Mouse (Mus musculus) liver, embryonic 16.5 days (tissue): ENCODE results near the gene Elmo3. TPM values are rescaled to one million over a fixed set of nuclear protein-coding genes. Genes with fewer than 3 reads are reported as not detected.
A peak's percentile ranks its signal among the peaks of the same experiment; 100 is the strongest.

Source experiments
- ATAC-seq: fragments of 200-750 bp; cut with Nextera tagmentation; 2 replicates; pipeline ENCODE4 v1.8.0; 2017; ENCODE audit warnings: low read depth, mild to moderate bottlenecking, moderate number of reproducible peaks, moderate library complexity
- H3K27ac ChIP-seq: fragments of 300-500 bp; sonication (generic); 2 replicates; pipeline ENCODE4 v1.5.1; 2014; ENCODE audit warnings: mild to moderate bottlenecking, low read length
- H3K27me3 ChIP-seq: fragments of 300-500 bp; sonication (generic); 2 replicates; pipeline ENCODE4 v1.6.1; 2014; ENCODE audit warnings: low read depth, low read length, mixed read lengths; ENCODE audit not compliant: control insufficient read depth, insufficient read depth
- H3K36me3 ChIP-seq: fragments of 300-500 bp; sonication (generic); 2 replicates; pipeline ENCODE4 v1.6.1; 2014; ENCODE audit warnings: mild to moderate bottlenecking; ENCODE audit not compliant: control insufficient read depth, insufficient read depth
- H3K4me1 ChIP-seq: fragments of 300-500 bp; sonication (generic); 2 replicates; pipeline ENCODE4 v1.6.1; 2014; ENCODE audit warnings: low read depth, low read length, mixed read lengths; ENCODE audit not compliant: control insufficient read depth
- H3K4me2 ChIP-seq: fragments of 300-500 bp; sonication (generic); 2 replicates; pipeline ENCODE4 v1.6.1; 2014; ENCODE audit warnings: low read depth, low read length, mixed read lengths
- H3K4me3 ChIP-seq: fragments of 300-500 bp; sonication (generic); 2 replicates; pipeline ENCODE4 v1.5.1; 2014; ENCODE audit warnings: low read depth, mild to moderate bottlenecking, low read length
- H3K9ac ChIP-seq: fragments of 300-500 bp; sonication (generic); 2 replicates; pipeline ENCODE4 v1.6.1; 2014; ENCODE audit warnings: low read depth, low read length
- H3K9me3 ChIP-seq: fragments of 300-500 bp; sonication (generic); replicated peaks from 2 replicates; pipeline ENCODE4 v1.6.1; 2016; ENCODE audit warnings: low read length; ENCODE audit not compliant: control insufficient read depth
- WGBS: fragments of 180-500 bp; shearing (Covaris S2); extraction: QIAGEN DNeasy Blood & Tissue Kit; methylation state at CpG from one replicate; pipeline ENCODE4 v1.1.7; 2014; ENCODE audit not compliant: insufficient replicate concordance; 5-methylcytosine and 5-hydroxymethylcytosine counted together
- polyA plus RNA-seq: library from polyadenylated mRNA; unstranded; fragments of >200 nt; fragmentation: Nextera tagmentation; extraction: Ambion mirVana; gene quantifications from 2 replicates; pipeline ENCODE4 v1.2.1, GENCODE M21; 2015

Gene Elmo3
- polyA plus RNA-seq, 1 experiment from 2014 or later = 5.3 TPM

DNA sequence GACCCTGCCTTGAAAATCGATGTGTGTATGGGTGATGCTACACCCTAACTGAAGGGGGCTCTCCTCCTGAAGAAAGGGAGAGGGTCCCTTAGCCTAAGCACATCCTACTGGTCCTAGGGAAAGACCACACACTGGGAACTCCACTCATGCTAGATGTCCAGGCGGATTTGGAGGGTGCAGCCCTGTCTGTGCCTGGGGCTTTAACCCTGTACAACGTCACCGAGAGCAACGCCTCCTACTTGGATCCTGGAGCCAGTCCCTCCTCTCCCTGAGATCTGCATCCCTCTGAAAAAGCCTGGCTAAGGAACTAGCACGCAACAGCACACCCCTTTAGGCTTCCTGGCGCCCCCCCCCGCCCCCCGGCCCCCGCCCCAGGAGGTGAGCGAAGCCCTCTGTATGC, 30.0 kb upstream of the Elmo3 start:
- no peaks in the 10 kb centered on the region for H3K9me3 ChIP-seq
- no peak for ATAC-seq
- WGBS = 8% methylated on average over 11 of the region's 11 CpGs
- peaks cover 96% of the 10 kb centered on the region for H3K27me3 ChIP-seq
- H3K4me2 ChIP-seq = no peak overlapping the region
- H3K9ac ChIP-seq = no peak overlapping the region
- no peak overlapping the region for H3K27ac ChIP-seq
- no peaks in the 10 kb centered on the region for H3K36me3 ChIP-seq
- H3K4me1 ChIP-seq = peaks cover 17% of the 10 kb centered on the region
- H3K4me3 ChIP-seq = no peak overlapping the region

DNA sequence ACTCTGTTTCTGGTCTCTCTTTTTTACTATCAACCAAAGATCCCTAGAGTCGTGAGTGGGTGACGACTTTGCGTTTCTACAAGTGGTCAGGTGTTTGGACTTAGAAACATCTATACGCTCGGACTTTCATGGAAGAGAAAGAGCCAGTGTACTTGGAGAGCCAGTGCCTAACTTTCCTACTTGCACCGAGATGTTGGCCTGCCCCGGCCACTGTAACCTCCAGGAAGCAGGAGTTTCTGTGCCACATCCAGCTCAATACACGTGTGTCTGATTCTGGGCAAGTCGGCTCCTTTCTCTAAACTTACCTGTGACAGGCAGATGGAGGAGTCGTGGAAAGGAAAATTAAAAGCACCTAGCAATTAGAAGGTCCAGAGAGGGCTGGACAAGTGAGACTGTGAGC, 29.6 kb upstream of the Elmo3 start, which contains the start of gene Nol3:
Gene Nol3, plus strand, starts transcription at position 301 of the 400 bp plus-strand sequence.
- Histone ChIP-seq H3K4me3 (peak within 1 kb of the TSS; percentile 40), H3K27ac (no peak within 1 kb of the TSS), H3K36me3 (no peaks in the 10 kb centered on the region), H3K4me2 (peak within 1 kb of the TSS; percentile 51), H3K9me3 (no peaks in the 10 kb centered on the region), H3K9ac (no peak within 1 kb of the TSS), H3K27me3 (peaks cover 94% of the 10 kb centered on the region), H3K4me1 (peaks cover 15% of the 10 kb centered on the region)
- no peak for ATAC-seq
- WGBS = 7% methylated on average over 10 of the region's 10 CpGs

DNA sequence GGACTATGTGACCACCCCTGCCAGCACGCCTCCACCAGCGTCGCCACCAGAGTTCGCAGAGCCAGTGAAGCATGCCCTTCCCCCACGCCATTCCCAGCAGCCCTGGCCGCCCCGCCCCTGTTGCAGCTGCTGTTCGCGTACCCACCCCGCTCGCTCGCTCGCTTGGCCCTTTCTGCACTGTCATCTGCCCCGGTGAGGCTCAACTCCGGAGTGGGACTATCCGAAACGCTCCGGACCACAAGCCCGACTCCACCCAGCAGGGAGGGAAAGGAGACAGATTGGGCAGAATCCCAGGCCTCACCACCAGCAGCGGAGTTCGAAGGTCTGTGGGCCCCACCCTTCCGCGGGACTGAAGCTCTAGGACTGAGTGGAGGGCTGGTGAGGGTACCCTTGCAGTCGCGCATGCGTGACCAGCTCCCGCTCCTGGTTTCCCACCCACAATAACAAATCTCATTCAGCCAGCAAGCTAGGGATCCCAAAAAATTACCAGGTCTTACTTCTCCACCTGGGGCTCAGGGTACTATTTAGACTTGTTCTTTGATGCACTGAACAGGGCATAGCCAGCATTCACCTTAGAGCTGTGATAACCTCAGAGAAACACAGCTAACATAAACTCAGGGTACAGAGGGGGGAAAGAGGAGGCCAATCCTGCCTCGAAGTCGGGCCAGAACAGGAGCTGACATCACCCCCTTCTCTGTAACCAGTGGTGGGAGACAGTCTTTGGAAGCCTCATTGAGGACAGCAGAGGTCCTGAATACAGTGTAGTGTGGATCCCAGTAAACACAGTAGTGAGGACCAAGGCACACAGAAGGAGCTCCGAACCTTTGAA, 28.9 kb upstream of the Elmo3 start:
- Histone ChIP-seq H3K4me1 (peaks cover 15% of the 10 kb centered on the region), H3K9me3 (no peaks in the 10 kb centered on the region), H3K36me3 (no peaks in the 10 kb centered on the region), H3K9ac (no peak overlapping the region), H3K27me3 (peaks cover 88% of the 10 kb centered on the region), H3K27ac (no peak overlapping the region), H3K4me2 (peak overlapping the region; percentile 51), H3K4me3 (peak overlapping the region; percentile 40)
- WGBS = 4% methylated on average over 29 of the region's 30 CpGs
- ATAC-seq = peak; percentile 56

DNA sequence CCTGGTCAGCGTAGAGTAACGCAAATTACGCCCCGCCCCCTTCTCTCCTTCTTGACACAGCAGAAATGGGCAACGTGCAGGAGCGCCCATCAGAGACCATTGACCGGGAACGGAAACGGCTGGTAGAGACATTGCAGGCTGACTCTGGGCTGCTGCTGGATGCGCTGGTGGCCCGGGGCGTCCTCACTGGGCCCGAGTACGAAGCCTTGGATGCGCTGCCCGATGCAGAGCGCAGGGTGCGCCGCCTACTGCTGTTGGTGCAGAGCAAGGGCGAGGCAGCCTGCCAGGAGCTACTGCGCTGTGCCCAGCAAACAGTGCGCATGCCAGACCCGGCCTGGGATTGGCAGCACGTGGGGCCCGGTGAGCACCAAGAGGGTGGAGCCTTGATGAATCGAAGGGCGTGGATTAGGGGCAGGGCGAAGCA, 26.5 kb upstream of the Elmo3 start:
- no peaks in the 10 kb centered on the region for H3K36me3 ChIP-seq
- H3K9me3 ChIP-seq = no peaks in the 10 kb centered on the region
- peak overlapping the region; percentile 31; the same call in 1 of the 2 replicates for H3K4me2 ChIP-seq
- peak overlapping the region; percentile 9; the same call in 1 of the 2 replicates for H3K4me3 ChIP-seq
- H3K27ac ChIP-seq = no peak overlapping the region
- peaks cover 23% of the 10 kb centered on the region for H3K4me1 ChIP-seq
- peak; percentile 59 for ATAC-seq
- H3K27me3 ChIP-seq = peaks cover 66% of the 10 kb centered on the region
- WGBS = under 1% methylated on average over 28 of the region's 28 CpGs
- H3K9ac ChIP-seq = no peak overlapping the region

DNA sequence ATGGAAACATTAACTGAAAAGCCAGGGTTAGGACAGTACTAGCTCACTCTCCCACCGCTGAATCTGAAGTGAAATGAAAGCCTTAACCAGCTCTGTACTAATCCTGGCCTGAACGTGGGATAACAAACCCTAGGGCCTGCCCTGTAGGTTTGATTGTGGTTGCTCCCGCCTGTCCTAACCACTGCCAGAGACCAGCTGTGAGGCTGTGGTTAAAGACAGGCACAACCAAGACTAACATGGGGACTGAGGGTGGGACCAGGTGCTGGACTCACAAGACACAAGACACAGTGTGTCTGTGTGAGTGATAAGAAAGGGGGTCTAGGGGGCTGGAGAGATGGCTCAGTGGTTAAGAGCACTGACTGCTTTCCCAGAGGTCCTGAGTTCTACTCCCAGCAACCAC, 24.8 kb upstream of the Elmo3 start:
- ATAC-seq = no peak
- no peak overlapping the region for H3K4me3 ChIP-seq
- no peaks in the 10 kb centered on the region for H3K36me3 ChIP-seq
- H3K4me1 ChIP-seq = peaks cover 23% of the 10 kb centered on the region
- H3K9ac ChIP-seq = no peak overlapping the region
- H3K27me3 ChIP-seq = peaks cover 57% of the 10 kb centered on the region
- no peak overlapping the region for H3K4me2 ChIP-seq
- WGBS = 33% methylated on average over 3 of the region's 3 CpGs
- no peak overlapping the region for H3K27ac ChIP-seq
- H3K9me3 ChIP-seq = no peaks in the 10 kb centered on the region

DNA sequence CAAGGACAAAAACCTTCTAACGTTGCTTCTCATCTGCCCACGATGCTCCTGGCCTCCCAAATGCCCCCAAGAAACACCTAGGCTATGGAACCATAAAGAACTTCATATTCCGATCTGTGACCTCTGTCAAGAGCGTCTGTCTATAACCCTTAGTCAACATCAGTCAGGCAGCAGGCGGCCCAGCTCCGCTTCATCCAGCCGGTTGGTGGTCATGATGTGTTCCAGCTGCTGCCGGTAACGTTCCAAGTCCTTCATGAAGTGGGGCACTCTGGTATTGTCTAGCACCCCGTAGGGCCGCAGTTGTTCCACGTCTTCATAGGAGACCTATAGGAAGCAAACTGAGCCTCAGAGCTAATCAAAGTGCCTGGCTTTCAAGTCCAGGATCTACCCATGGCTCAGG, 23.6 kb upstream of the Elmo3 start:
- ATAC-seq = no peak
- H3K4me3 ChIP-seq = no peak overlapping the region
- H3K27me3 ChIP-seq = peaks cover 44% of the 10 kb centered on the region
- H3K9ac ChIP-seq = no peak overlapping the region
- H3K27ac ChIP-seq = no peak overlapping the region
- H3K9me3 ChIP-seq = no peaks in the 10 kb centered on the region
- peaks cover 16% of the 10 kb centered on the region for H3K4me1 ChIP-seq
- no peaks in the 10 kb centered on the region for H3K36me3 ChIP-seq
- no peak overlapping the region for H3K4me2 ChIP-seq
- WGBS = 81% methylated on average over 12 of the region's 12 CpGs

DNA sequence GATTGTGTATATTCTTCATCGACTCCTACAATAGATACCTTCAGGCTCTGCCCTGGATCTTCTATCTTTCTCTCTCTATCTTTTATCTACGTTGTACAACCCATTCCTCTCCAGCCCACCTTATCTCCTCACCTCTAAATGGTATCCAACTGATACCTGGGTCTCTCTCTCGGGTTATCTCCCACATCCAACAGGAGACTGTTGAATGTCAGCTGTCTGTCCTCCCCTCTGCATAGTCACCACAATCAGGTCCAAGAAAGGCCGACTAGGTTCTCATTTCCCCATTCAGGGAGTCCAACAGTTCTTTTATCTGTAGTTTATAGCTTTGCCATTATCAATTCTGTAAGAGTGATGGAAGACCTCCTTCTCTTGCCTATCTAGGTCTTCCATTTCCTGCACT, 23.2 kb upstream of the Elmo3 start:
- Histone ChIP-seq H3K4me2 (no peak overlapping the region), H3K27ac (no peak overlapping the region), H3K4me3 (no peak overlapping the region), H3K27me3 (peaks cover 40% of the 10 kb centered on the region), H3K36me3 (no peaks in the 10 kb centered on the region), H3K4me1 (peaks cover 16% of the 10 kb centered on the region), H3K9ac (no peak overlapping the region), H3K9me3 (no peaks in the 10 kb centered on the region)
- ATAC-seq = no peak
- 31% methylated on average over 4 of the region's 4 CpGs for WGBS

DNA sequence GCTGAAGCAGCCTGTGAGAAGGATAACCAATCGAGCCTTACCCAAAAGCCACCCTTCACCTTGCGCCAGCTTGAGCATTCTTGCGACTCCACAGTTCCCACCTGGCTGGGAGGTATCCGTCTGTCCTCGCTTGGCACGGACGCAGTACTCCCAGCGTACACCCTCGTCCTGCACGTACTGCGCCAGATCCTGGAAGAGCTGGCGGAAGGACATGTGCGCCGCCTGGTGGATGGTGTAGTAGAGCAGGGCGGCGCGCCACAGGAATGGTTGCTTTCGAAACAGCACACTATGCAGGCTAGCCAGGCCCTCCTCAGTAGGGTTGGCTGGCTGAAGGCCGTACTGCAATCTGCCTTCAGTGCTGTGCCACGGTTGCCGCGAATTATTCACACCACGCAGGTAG, 22.3 kb upstream of the Elmo3 start:
- Histone ChIP-seq H3K4me1 (peaks cover 16% of the 10 kb centered on the region), H3K4me3 (no peak overlapping the region), H3K36me3 (no peaks in the 10 kb centered on the region), H3K27me3 (peaks cover 32% of the 10 kb centered on the region), H3K9me3 (no peaks in the 10 kb centered on the region), H3K9ac (no peak overlapping the region), H3K4me2 (peak overlapping the region; percentile 28), H3K27ac (no peak overlapping the region)
- peak; percentile 78 for ATAC-seq
- 22% methylated on average over 23 of the region's 23 CpGs for WGBS

DNA sequence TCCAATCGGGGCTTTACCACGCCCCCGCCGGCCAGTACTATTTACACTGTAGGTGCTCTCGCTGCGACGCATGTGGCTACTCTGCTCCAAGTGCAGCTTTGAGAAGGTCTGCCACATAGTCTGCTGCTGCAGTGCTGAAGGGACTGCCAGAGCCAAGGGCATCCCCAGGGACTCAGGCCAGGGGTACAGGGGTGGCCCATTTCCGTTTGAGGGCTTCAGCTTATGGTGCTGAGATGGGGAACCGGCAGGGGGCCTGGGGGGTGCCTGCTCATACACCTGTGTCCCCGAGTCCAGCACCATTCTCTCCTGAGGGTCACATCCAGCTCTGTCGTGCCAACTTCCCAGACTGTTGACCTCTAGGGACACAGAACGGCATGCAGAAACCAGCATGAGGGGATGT, 19.9 kb upstream of the Elmo3 start:
- ATAC-seq = no peak
- whole genome bisulfite sequencing = 57% methylated on average over 12 of the region's 12 CpGs
- no peak overlapping the region for H3K9ac ChIP-seq
- H3K4me3 ChIP-seq = no peak overlapping the region
- no peaks in the 10 kb centered on the region for H3K9me3 ChIP-seq
- H3K36me3 ChIP-seq = no peaks in the 10 kb centered on the region
- H3K27ac ChIP-seq = no peak overlapping the region
- no peak overlapping the region for H3K4me2 ChIP-seq
- peaks cover 21% of the 10 kb centered on the region for H3K27me3 ChIP-seq
- H3K4me1 ChIP-seq = peaks cover 27% of the 10 kb centered on the region
